In the genomic region with DNA sequence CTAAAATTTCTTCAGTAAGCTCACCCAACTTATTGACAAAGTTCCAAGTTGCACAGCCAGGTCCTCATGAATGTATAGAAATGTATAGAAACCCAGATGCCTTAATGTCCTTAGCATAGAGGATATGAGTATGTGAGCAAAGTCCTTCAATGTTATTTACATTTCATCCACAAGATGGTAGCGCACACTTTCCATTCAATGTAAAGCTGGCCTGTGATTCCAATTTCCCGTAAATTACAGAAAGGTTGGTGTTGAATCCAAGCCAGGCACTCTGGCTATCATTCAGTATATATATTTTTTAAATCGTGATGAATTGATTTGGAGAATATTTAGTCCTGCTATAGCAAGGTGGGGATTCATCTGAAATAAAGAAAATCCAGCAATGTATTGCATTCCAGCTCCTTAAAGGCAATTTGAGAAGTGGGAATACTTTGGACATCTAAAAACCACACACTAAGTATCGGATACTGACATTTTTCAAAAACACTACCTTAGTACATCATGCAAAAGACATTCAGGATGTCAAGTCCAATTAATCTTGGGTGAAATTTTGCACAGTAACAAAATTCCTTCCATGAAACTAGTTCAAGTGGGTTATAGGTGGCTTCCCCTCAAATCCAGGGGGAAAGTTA, we compare ENCODE assay signal across 13 mouse cellular contexts.
A peak's percentile ranks its signal among the peaks of the same experiment; 100 is the strongest.
DNase-seq lines count a peak whose midpoint lies in the region; TF ChIP-seq lines count a peak whose summit lies in the region.
"Had no signal": no experiment of that assay in that cellular context is flagged by ENCODE, and none has a peak within 500 bp of the region (broad histone marks: within the 10 kb centered on the region; RNA-seq: fewer than 3 reads in every experiment).

No protein-coding gene starts in this region.

- TF ChIP-seq CTCF in left cerebral cortex, adult 2 months (IDR thresholded peaks at IDR 0.05): peak; percentile 24; the same call in 1 of the 2 replicates

- no peak overlapping the region for H3K4me3 ChIP-seq in left cerebral cortex, adult 2 months
- H3K4me3 ChIP-seq: heart, embryonic 13.5 days; midbrain, embryonic 12.5 days had no signal

- peak; percentile 57 for DNase-seq in embryo, embryonic 10 days (ENCODE audit: low spot score)
- no peak for DNase-seq in embryo, embryonic 9.5 days (ENCODE audit: extremely low spot score)
- DNase-seq in left cerebral cortex, adult 2 months (ENCODE audit: extremely low spot score in 1 of 2, low spot score in 2 of 2): no peak
- no peak for DNase-seq in left cerebral cortex, adult 8-10 months (ENCODE audit: low spot score in 2 of 2)
- DNase-seq in 3T3-L1 (ENCODE audit: low read depth, low spot score): peak; percentile 72
- peak; percentile 22 for DNase-seq in embryo, embryonic 11.5 days (ENCODE audit: low read depth, low spot score)
- no peak for DNase-seq in frontal cortex, postnatal 14 days (ENCODE audit: low spot score in 2 of 2)
- no peak for DNase-seq in layer of hippocampus, postnatal 10 days (ENCODE audit: low spot score in 2 of 2)
- DNase-seq: adrenal gland, adult 2 months; cerebellum, adult 11-12 months; kidney, adult 18-20 months had no signal

- H3K27ac ChIP-seq in left cerebral cortex, adult 2 months: no peak overlapping the region
- H3K27ac ChIP-seq: heart, embryonic 13.5 days; midbrain, embryonic 12.5 days had no signal

- intact Hi-C loops in left cerebral cortex, adult 2 months (cut with DNase I): no loop called here

Comparison
In these comparisons a context has a peak if more than half of its experiments do, and no peak if none do; other contexts are left out.
1. DNase-seq: peak in embryo, embryonic 10 days (single experiment), 3T3-L1 (single experiment) and embryo, embryonic 11.5 days (single experiment); none in embryo, embryonic 9.5 days (single experiment), left cerebral cortex, adult 2 months (0 of 2), left cerebral cortex, adult 8-10 months (0 of 2), frontal cortex, postnatal 14 days (0 of 2) and layer of hippocampus, postnatal 10 days (0 of 2).